Mouse (Mus musculus) forebrain, embryonic 15.5 days (tissue): Measurements from ENCODE around the gene Sh3bgr. TPM values are rescaled to one million over a fixed set of nuclear protein-coding genes. Genes with fewer than 3 reads are reported as not detected.

Source experiments
- ATAC-seq: fragments of 200-750 bp; cut with Nextera tagmentation; replicated peaks from 2 replicates; pipeline ENCODE4 v1.8.0; 2017; ENCODE audit warnings: mild to moderate bottlenecking, moderate TSS enrichment, moderate library complexity
- H3K27ac ChIP-seq: fragments of 300-500 bp; sonication (generic); replicated peaks from 2 replicates; pipeline ENCODE4 v1.5.1; 2015; ENCODE audit warnings: mild to moderate bottlenecking, inconsistent platforms
- H3K27me3 ChIP-seq: fragments of 300-500 bp; sonication (generic); 2 replicates; pipeline ENCODE4 v1.6.1; 2015; ENCODE audit warnings: inconsistent platforms
- H3K36me3 ChIP-seq: fragments of 300-500 bp; sonication (generic); 2 replicates; pipeline ENCODE4 v1.6.1; 2015; ENCODE audit warnings: mild to moderate bottlenecking, inconsistent platforms
- H3K4me1 ChIP-seq: fragments of 300-500 bp; sonication (generic); 2 replicates; pipeline ENCODE4 v1.6.1; 2015; ENCODE audit warnings: inconsistent platforms
- H3K4me2 ChIP-seq: fragments of 300-500 bp; sonication (generic); replicated peaks from 2 replicates; pipeline ENCODE4 v1.6.1; 2015; ENCODE audit warnings: mild to moderate bottlenecking, inconsistent platforms
- H3K4me3 ChIP-seq: fragments of 300-500 bp; sonication (generic); 2 replicates; pipeline ENCODE4 v1.5.1; 2015; ENCODE audit warnings: mild to moderate bottlenecking, inconsistent platforms
- H3K9ac ChIP-seq: fragments of 300-500 bp; sonication (generic); replicated peaks from 2 replicates; pipeline ENCODE4 v1.6.1; 2015; ENCODE audit warnings: mild to moderate bottlenecking, inconsistent platforms
- H3K9me3 ChIP-seq: fragments of 300-500 bp; sonication (generic); 2 replicates; pipeline ENCODE4 v1.6.1; 2016; ENCODE audit warnings: inconsistent platforms
- WGBS: fragments of 180-500 bp; shearing (Covaris S2); methylation state at CpG from one replicate; pipeline ENCODE4 v1.1.7; 2015; ENCODE audit warnings: mixed read lengths; 5-methylcytosine and 5-hydroxymethylcytosine counted together
- polyA plus RNA-seq: library from polyadenylated mRNA; unstranded; fragments of >200 nt; fragmentation: Nextera tagmentation; extraction: Ambion mirVana; gene quantifications from 2 replicates; pipeline ENCODE4 v1.2.1, GENCODE M21; 2015

Sh3bgr gene
- polyA plus RNA-seq, 1 experiment from 2014 or later, result 0.69 TPM

DNA sequence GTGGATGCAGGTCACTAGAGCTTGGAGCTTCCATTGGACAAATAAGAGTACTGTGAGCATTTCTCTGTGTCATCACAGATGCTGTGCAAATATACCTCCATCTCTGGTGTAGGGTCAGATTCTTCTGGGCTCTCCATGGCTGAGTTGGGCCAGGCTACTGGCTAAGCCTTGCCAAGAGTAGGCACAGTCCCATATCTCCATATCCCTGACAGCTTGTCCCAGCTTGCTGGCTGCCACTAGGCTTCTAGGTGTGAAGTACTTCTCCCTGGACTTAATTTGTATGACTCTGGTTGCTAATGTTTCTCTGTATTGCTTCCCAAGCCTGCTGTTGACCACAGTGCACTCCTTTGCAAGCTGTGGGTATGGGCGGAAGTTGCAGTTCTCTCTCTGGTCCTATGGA lies 51.9 kb downstream of the Sh3bgr start:
- no peak overlapping the region for H3K27ac ChIP-seq
- H3K36me3 ChIP-seq, result no peaks in the 10 kb centered on the region
- no peak overlapping the region for H3K4me3 ChIP-seq
- WGBS, result 94% methylated on average over 1 of the region's 1 CpGs
- H3K27me3 ChIP-seq, result no peaks in the 10 kb centered on the region
- 0 out of 2 replicates have a peak, but pooled peaks cover 4% of the 10 kb centered on the region for H3K9me3 ChIP-seq
- H3K4me2 ChIP-seq, result no peak overlapping the region
- H3K9ac ChIP-seq, result no peak overlapping the region
- H3K4me1 ChIP-seq, result peaks cover 7% of the 10 kb centered on the region
- no peak for ATAC-seq

DNA sequence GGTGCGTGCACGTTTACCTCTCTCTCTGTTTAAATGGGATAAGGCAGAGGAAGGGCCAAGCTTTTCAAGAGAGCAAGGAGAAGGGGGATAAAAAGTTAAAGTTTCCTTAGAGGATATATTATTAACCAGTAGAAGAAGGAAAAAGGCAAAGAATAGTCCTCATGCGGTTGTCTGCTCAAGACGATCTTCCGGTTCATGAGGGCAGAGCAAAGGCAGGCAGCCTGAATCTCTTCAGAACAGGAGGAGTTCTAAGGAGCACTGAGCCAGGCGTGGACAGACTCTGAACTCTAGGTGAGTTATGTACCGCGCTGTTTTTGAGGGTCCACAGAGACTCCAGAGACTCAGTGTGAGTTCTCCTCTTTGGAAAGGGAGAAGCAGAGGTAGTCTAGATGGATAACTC lies 58.2 kb downstream of the Sh3bgr start:
- no peaks in the 10 kb centered on the region for H3K36me3 ChIP-seq
- H3K4me1 ChIP-seq, result no peaks in the 10 kb centered on the region
- no peak overlapping the region for H3K9ac ChIP-seq
- no peak overlapping the region for H3K4me2 ChIP-seq
- 91% methylated on average over 8 of the region's 8 CpGs for WGBS
- H3K27ac ChIP-seq, result no peak overlapping the region
- H3K27me3 ChIP-seq, result no peaks in the 10 kb centered on the region
- H3K9me3 ChIP-seq, result no peaks in the 10 kb centered on the region
- H3K4me3 ChIP-seq, result no peak overlapping the region
- no peak for ATAC-seq

- no peak for ATAC-seq
- Histone ChIP-seq H3K9me3 (no peaks in the 10 kb centered on the region), H3K9ac (no peak overlapping the region), H3K4me1 (0 out of 2 replicates have a peak, but pooled peaks cover 3% of the 10 kb centered on the region), H3K4me2 (no peak overlapping the region), H3K36me3 (no peaks in the 10 kb centered on the region), H3K27me3 (no peaks in the 10 kb centered on the region), H3K4me3 (no peak overlapping the region), H3K27ac (no peak overlapping the region)
- 89% methylated on average over 2 of the region's 2 CpGs for WGBS
Measured at GRCm38 (mm10) chr16:96271736-96272135, 71.5 kb downstream of the Sh3bgr start.

DNA sequence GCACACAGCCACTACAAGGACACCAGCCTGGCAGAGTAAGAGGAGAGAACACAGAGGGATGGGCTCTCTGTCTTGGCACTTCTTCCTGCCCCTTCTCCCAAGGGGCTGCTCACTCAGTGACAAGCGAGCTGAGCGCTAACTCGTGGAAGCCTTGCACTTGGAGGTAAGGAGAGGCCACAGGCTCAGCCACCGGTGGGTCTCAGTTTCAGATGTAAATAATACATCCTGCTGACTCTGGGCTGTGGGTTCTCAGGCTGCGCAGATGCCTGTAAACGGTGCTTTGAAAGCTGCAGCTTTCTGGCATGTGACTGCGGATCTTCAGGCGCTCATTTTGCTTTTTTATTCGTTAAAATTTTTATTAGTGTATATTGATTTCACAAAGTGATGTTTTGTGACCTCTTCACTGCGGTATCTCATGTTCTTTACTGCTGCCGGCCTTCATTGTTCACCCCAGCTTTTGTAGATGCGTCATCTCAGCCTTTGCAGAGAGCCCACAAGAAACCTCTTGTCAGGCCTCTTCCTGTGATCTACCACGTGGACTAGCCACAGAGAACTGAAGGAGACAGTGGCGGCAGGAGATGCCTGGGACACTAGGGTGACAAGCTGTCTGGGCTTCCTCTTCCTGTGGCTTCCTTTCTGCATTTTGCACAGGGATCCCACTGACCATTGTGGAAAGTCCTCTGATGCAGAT lies 72.8 kb downstream of the Sh3bgr start:
- no peak overlapping the region for H3K9ac ChIP-seq
- no peaks in the 10 kb centered on the region for H3K36me3 ChIP-seq
- H3K4me1 ChIP-seq, result 0 out of 2 replicates have a peak, but pooled peaks cover 3% of the 10 kb centered on the region
- no peak for ATAC-seq
- H3K4me2 ChIP-seq, result no peak overlapping the region
- 52% methylated on average over 14 of the region's 14 CpGs for WGBS
- H3K27ac ChIP-seq, result no peak overlapping the region
- H3K4me3 ChIP-seq, result no peak overlapping the region
- H3K9me3 ChIP-seq, result no peaks in the 10 kb centered on the region
- H3K27me3 ChIP-seq, result no peaks in the 10 kb centered on the region

DNA sequence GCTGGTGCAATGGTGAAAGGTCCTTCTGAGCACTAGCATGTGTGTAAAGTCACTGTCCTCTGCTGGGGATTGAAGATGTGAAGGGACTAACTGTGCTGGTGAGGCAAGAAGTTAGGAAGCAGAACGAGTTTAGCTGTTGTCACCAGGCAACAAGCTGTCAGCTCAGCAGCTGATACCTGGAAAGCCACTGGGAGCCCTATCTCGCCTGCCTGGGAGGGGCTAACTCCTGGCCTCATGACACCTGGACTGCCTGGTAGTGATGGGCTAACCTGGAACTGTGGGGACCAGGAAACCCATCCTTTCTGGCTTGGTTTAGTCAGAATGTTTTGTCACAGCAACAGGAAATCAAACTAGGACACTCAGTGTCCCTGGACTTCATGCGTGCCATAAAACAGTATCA lies 76.3 kb downstream of the Sh3bgr start:
- ATAC-seq, result no peak
- 75% methylated on average over 3 of the region's 3 CpGs for WGBS
- no peaks in the 10 kb centered on the region for H3K36me3 ChIP-seq
- no peak overlapping the region for H3K9ac ChIP-seq
- H3K27me3 ChIP-seq, result peaks cover 8% of the 10 kb centered on the region; the same call in 1 of the 2 replicates
- H3K9me3 ChIP-seq, result no peaks in the 10 kb centered on the region
- H3K4me1 ChIP-seq, result peaks cover 21% of the 10 kb centered on the region
- H3K4me3 ChIP-seq, result no peak overlapping the region
- no peak overlapping the region for H3K4me2 ChIP-seq
- H3K27ac ChIP-seq, result no peak overlapping the region

Other genes with a start within 250 kb of the Sh3bgr start
- gene Psmg1, start 209.5 kb upstream of the Sh3bgr start, polyA plus RNA-seq, result 71.5 and 72.4 TPM in 2 replicates
- 211 and 228 TPM in 2 replicates for gene Brwd1, start 117.9 kb upstream of the Sh3bgr start, polyA plus RNA-seq
- gene Hmgn1, start 72.7 kb upstream of the Sh3bgr start, polyA plus RNA-seq, result 543 and 563 TPM in 2 replicates
- 163 and 175 TPM in 2 replicates for gene Wrb, start 55.0 kb upstream of the Sh3bgr start, polyA plus RNA-seq
- gene Lca5l, start 8.2 kb upstream of the Sh3bgr start, polyA plus RNA-seq, result 1.5 and 1.6 TPM in 2 replicates
- 1.1 and 1.6 TPM in 2 replicates for gene B3galt5, start 35.4 kb downstream of the Sh3bgr start, polyA plus RNA-seq
- not detected in 2 replicates for gene Itgb2l, start 243.2 kb downstream of the Sh3bgr start, polyA plus RNA-seq